Mouse (Mus musculus) megakaryocyte-erythroid progenitor cell, adult 5 weeks (primary cell): ENCODE data around the gene Mecr. TPM values are rescaled to one million over a fixed set of nuclear protein-coding genes. Genes with fewer than 3 reads are reported as not detected.

Experiments
- polyA plus RNA-seq: library from polyadenylated mRNA; stranded (reverse); fragments of >175 nt; gene quantifications from 2 replicates; pipeline ENCODE4 v1.2.3, GENCODE M21; 2012

The Mecr gene
- polyA plus RNA-seq, result 23.3 and 24.1 TPM in 2 replicates

DNA sequence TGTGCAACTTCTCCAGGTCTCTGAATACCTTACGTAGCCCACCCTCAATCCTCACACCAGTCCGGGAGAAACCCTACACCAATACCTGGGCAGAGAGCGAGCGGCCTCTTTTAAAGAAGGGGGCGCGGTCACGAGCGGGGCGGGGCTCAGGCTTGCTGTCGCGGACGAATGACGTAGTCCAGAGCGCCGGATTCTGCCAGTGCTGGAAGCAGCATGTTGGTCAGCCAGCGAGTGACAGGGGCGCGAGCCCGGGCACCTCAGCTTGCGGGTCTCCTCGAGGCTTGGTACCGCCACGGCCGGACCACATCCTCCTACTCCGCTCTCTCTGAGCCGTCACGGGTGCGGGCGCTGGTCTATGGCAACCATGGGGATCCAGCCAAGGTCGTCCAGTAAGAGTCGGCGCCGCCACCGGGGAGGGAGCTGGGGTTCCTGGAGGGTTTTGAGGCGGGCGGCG, at the start of gene Mecr:
Gene Mecr (plus strand): TSS at position 181 of the 454 bp plus-strand sequence.

GRCm38 (mm10) chr4:131837872-131838524, 5.3 kb upstream of the Mecr start, which contains the start of gene Ptpru:
Gene Ptpru (minus strand): TSS chr4:131838288.

GRCm38 (mm10) chr4:131873293-131874168, 30.3 kb downstream of the Mecr start, which contains the start of gene Srsf4:
Gene Srsf4 (plus strand): TSS chr4:131873617.

Other genes starting within 250 kb of the Mecr start
- gene Ptpru, start 5.2 kb upstream of the Mecr start, polyA plus RNA-seq, result 6.6 and 8.1 TPM in 2 replicates
- 166 and 223 TPM in 2 replicates for gene Srsf4, start 30.1 kb downstream of the Mecr start, polyA plus RNA-seq
- gene Tmem200b, start 78.3 kb downstream of the Mecr start, polyA plus RNA-seq, result 1.6 and 2.8 TPM in 2 replicates
- gene Gm10300, start 231.2 kb downstream of the Mecr start, polyA plus RNA-seq, result 0.28 and 0.60 TPM in 2 replicates
- gene Epb41, start 231.9 kb downstream of the Mecr start, polyA plus RNA-seq, result 36.6 and 47.6 TPM in 2 replicates